Mouse (Mus musculus): ENCODE results near the gene Proser1. TPM values are rescaled to one million over a fixed set of nuclear protein-coding genes. Genes with fewer than 3 reads are reported as not detected.

Gene Proser1
- total and polyA plus RNA-seq, 3 experiments: 2.9 to 22.2 (median 3.9) TPM

GRCm38 (mm10) chr3:53448208-53448607 is 15.3 kb upstream of the Proser1 start (continued):
- TF ChIP-seq POLR2AphosphoS2 (IDR thresholded peaks at IDR 0.05; ENCODE audit: low read depth, low read length) (0 out of 2 replicates have a peak, but pooled peaks have one; percentile 31), SMC3 (IDR thresholded peaks at IDR 0.05; ENCODE audit: low read depth, low read length) (peak; percentile 56), TBP (conservative IDR thresholded peaks at IDR 0.05; ENCODE audit: low read depth, low read length) (no peak), HCFC1 (IDR thresholded peaks at IDR 0.05; ENCODE audit: low read depth, low read length) (no peak), NELFE (IDR thresholded peaks at IDR 0.05; ENCODE audit: low read depth, low read length) (no peak), RAD21 (IDR thresholded peaks at IDR 0.05; ENCODE audit: low read depth, low read length) (peak; percentile 82), MAX (IDR thresholded peaks at IDR 0.05; ENCODE audit: low read length) (no peak), TCF12 (IDR thresholded peaks at IDR 0.05; ENCODE audit: low read depth, low read length) (no peak), MXI1 (IDR thresholded peaks at IDR 0.05; ENCODE audit: low read depth, low read length) (no peak)

- H3K36me3 ChIP-seq (replicated peaks in 1 of 2; ENCODE audit: control insufficient read depth in 1 of 2, insufficient read depth in 1 of 2, low read length in 1 of 2): peaks cover 51 to 76% of the 10 kb centered on the region in 2 experiments
- H3K9ac ChIP-seq (ENCODE audit: insufficient read depth, low read depth): no peak overlapping the region
- TF ChIP-seq NELFE (IDR thresholded peaks at IDR 0.05; ENCODE audit: low read depth, low read length): no peak
- TF ChIP-seq TCF12 (IDR thresholded peaks at IDR 0.05; ENCODE audit: low read depth, low read length): no peak
- TF ChIP-seq PAX5 (IDR thresholded peaks at IDR 0.05; ENCODE audit: low read length): no peak
- TF ChIP-seq RAD21 (IDR thresholded peaks at IDR 0.05; ENCODE audit: low read depth, low read length): no peak
- no peak for TF ChIP-seq MYC (IDR thresholded peaks at IDR 0.05; ENCODE audit: low read depth, low read length)
- no peak for TF ChIP-seq MAX (IDR thresholded peaks at IDR 0.05; ENCODE audit: low read length)
- TF ChIP-seq MAZ (IDR thresholded peaks at IDR 0.05; ENCODE audit: low read depth, low read length): no peak
- TF ChIP-seq CHD1 (IDR thresholded peaks at IDR 0.05; ENCODE audit: low read depth, low read length): no peak
- TF ChIP-seq SMC3 (IDR thresholded peaks at IDR 0.05; ENCODE audit: low read depth, low read length): no peak
- TF ChIP-seq POLR2AphosphoS2 (IDR thresholded peaks at IDR 0.05; ENCODE audit: low read depth, low read length): no peak
- no peak for TF ChIP-seq JUN (IDR thresholded peaks at IDR 0.05; ENCODE audit: insufficient read depth, low read depth, low read length)
- no peak for TF ChIP-seq CHD2 (IDR thresholded peaks at IDR 0.05; ENCODE audit: low read length)
- no peak for TF ChIP-seq MEF2A (IDR thresholded peaks at IDR 0.05; ENCODE audit: borderline replicate concordance, low read depth, low read length)
- H3K27me3 ChIP-seq (replicated peaks): no peaks in the 10 kb centered on the region
- in situ Hi-C loops (cut with MboI; ENCODE audit: low pct_ligation_motif_present, low pct_unique_long_range_greater_than_20kb, low sequenced_read_pairs): loop anchor here (25.0 kb wide), 1 partner anchor 1188 kb away; the partner anchor contains the start of gene Foxo1
- no peaks in the 10 kb centered on the region for H3K9me3 ChIP-seq (replicated peaks; ENCODE audit: low read length)
- no peak for DNase-seq (ENCODE audit: extremely low read depth)
- no peaks in the 10 kb centered on the region for H3K79me2 ChIP-seq (replicated peaks; ENCODE audit: control insufficient read depth, extremely low read depth, insufficient read depth, poor library complexity, severe bottlenecking)
- H3K4me1 ChIP-seq (ENCODE audit: control insufficient read depth in 1 of 2, insufficient read depth in 2 of 2): peaks cover under 1 to 10% of the 10 kb centered on the region in 2 experiments; a peak in 1 of 4 replicates
- H3K4me2 ChIP-seq (ENCODE audit: insufficient read depth, low read depth, poor library complexity, severe bottlenecking): no peak overlapping the region
- dilution Hi-C loops (cut with MboI; ENCODE audit: extremely low pct_ligation_motif_present, extremely low pct_unique_long_range_greater_than_20kb, low sequenced_read_pairs): no loop called here
- no peak overlapping the region for H3K4me3 ChIP-seq (replicated peaks in 1 of 3; ENCODE audit: low read depth in 2 of 3, low read length in 2 of 3, poor library complexity in 1 of 3)
- H3K27ac ChIP-seq (ENCODE audit: insufficient read depth, low read depth): no peak overlapping the region
These were observed 12.8 kb upstream of the Proser1 start for GRCm38 (mm10) chr3:53450666-53451065.

- no peaks in the 10 kb centered on the region for H3K27me3 ChIP-seq (replicated peaks)
- no peaks in the 10 kb centered on the region for H3K4me1 ChIP-seq (ENCODE audit: control insufficient read depth in 1 of 2, insufficient read depth in 2 of 2)
- H3K4me3 ChIP-seq (replicated peaks in 1 of 3; ENCODE audit: low read depth in 2 of 3, low read length in 2 of 3, poor library complexity in 1 of 3): no peak overlapping the region
- dilution Hi-C loops (cut with MboI; ENCODE audit: extremely low pct_ligation_motif_present, extremely low pct_unique_long_range_greater_than_20kb, low sequenced_read_pairs): no loop called here
- H3K4me2 ChIP-seq (ENCODE audit: insufficient read depth, low read depth, poor library complexity, severe bottlenecking): no peak overlapping the region
- H3K36me3 ChIP-seq (replicated peaks in 1 of 2; ENCODE audit: control insufficient read depth in 1 of 2, insufficient read depth in 1 of 2, low read length in 1 of 2): peaks cover 68 to 86% of the 10 kb centered on the region in 2 experiments
- TF ChIP-seq KAT2A (IDR thresholded peaks at IDR 0.05; ENCODE audit: insufficient replicate concordance, low read length): no peak
- no peak for TF ChIP-seq HCFC1 (IDR thresholded peaks at IDR 0.05; ENCODE audit: low read depth, low read length)
- TF ChIP-seq UBTF (IDR thresholded peaks at IDR 0.05; ENCODE audit: low read depth, low read length): no peak
- TF ChIP-seq MYC (IDR thresholded peaks at IDR 0.05; ENCODE audit: low read depth, low read length): no peak
- TF ChIP-seq ZKSCAN1 (IDR thresholded peaks at IDR 0.05; ENCODE audit: borderline replicate concordance, low read depth, low read length): no peak
- TF ChIP-seq RAD21 (IDR thresholded peaks at IDR 0.05; ENCODE audit: low read depth, low read length): no peak
- TF ChIP-seq RCOR1 (conservative IDR thresholded peaks at IDR 0.05; ENCODE audit: low read depth, low read length): no peak
- no peak for TF ChIP-seq BHLHE40 (IDR thresholded peaks at IDR 0.05; ENCODE audit: low read depth, low read length)
- TF ChIP-seq MXI1 (IDR thresholded peaks at IDR 0.05; ENCODE audit: low read depth, low read length): no peak
- TF ChIP-seq JUN (IDR thresholded peaks at IDR 0.05; ENCODE audit: insufficient read depth, low read depth, low read length): no peak
- TF ChIP-seq JUND (conservative IDR thresholded peaks at IDR 0.05; ENCODE audit: low read depth, low read length): no peak
- TF ChIP-seq SMC3 (IDR thresholded peaks at IDR 0.05; ENCODE audit: low read depth, low read length): no peak
- no peak overlapping the region for H3K27ac ChIP-seq (ENCODE audit: insufficient read depth, low read depth)
- in situ Hi-C loops (cut with MboI; ENCODE audit: low pct_ligation_motif_present, low pct_unique_long_range_greater_than_20kb, low sequenced_read_pairs): loop anchor here (25.0 kb wide), 1 partner anchor 1190 kb away; the partner anchor contains the start of gene Foxo1
- no peak for DNase-seq (ENCODE audit: extremely low read depth)
- no peaks in the 10 kb centered on the region for H3K79me2 ChIP-seq (replicated peaks; ENCODE audit: control insufficient read depth, extremely low read depth, insufficient read depth, poor library complexity, severe bottlenecking)
- no peaks in the 10 kb centered on the region for H3K9me3 ChIP-seq (replicated peaks; ENCODE audit: low read length)
- no peak overlapping the region for H3K9ac ChIP-seq (ENCODE audit: insufficient read depth, low read depth)
These were observed 11.1 kb upstream of the Proser1 start for GRCm38 (mm10) chr3:53452351-53452750.
